Mouse (Mus musculus): Measurements from ENCODE around the gene Ehbp1l1.

DNA sequence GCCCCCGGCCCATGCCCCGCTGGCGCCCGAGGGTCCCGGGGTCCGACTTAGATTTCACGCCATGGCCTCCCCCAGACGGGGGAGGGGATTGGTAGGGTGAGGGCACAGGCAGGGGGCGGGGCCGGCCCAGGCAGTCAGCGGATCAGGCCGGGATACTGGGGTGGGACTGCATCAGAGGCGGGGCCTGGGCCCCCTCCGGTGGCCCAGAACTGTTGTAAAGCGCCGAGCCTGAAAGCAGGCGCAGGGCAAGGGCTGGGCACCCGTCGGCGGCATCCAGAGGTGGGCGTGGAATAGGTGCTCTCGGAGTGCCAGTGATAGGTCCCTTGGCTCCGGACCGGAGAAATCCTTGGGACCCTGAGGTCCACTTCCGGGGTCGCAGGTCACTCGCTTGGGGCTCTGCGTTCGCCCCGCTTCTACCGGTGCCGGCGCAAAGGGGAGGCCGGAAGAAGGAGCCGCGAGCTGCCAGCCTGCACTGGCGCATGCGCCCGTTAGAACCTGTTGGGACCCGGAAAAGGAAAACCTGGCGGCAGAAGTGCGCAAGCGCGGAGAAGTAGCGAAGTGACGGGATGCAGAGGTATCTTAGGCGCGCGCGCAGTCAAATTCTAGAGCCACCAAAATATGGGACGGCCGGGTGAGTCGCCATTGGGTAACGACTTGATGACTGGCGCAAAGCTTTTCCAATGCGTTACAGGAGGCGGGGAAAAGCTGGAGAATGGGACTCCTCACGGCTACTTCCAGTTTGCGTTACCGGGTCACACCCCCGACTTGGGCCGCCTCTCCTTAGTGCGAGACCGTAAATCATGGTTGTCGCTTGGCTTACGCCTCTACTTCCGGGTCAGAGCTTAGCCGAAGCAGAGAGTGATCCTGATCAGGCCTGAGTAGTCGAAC, 37.7 kb downstream of the Ehbp1l1 start, which contains the start of the genes Map3k11 and Pcnx3:
- no peak for TF ChIP-seq CTCF (conservative IDR thresholded peaks at IDR 0.05; ENCODE audit: insufficient read depth, insufficient read length, low read depth, low read length)
- TF ChIP-seq POLR2A (IDR thresholded peaks at IDR 0.05; ENCODE audit: low read depth, low read length): no peak
